Mouse (Mus musculus) bone marrow macrophage, adult 2 months (primary cell): Measurements from ENCODE around the gene Mmrn1.

ENCODE experiments used
- CTCF ChIP-seq: IDR thresholded peaks from 2 replicates; pipeline ENCODE4 v1.5.1; 2012; ENCODE audit warnings: low read depth, mild to moderate bottlenecking, low read length, moderate library complexity
- POLR2A ChIP-seq: IDR thresholded peaks from 2 replicates; pipeline ENCODE4 v1.6.1; 2012; ENCODE audit warnings: mild to moderate bottlenecking, low read depth, low read length, borderline replicate concordance

- TF ChIP-seq POLR2A (no peak), CTCF (no peak)
These were observed 53.8 kb downstream of the Mmrn1 start for GRCm38 (mm10) chr6:60978610-60979009.
